Comparison of ENCODE assay signal across 16 mouse cellular contexts in genomic region chr5:5055494-5055893, GRCm38 (mm10).
"Had no signal": no experiment of that assay in that cellular context is flagged by ENCODE, and none has a peak within 500 bp of the region (broad histone marks: within the 10 kb centered on the region; RNA-seq: fewer than 3 reads in every experiment).

No protein-coding gene starts in this region.

- H3K4me2 ChIP-seq: limb, embryonic 15.5 days; liver, embryonic 12.5 days; lung, embryonic 15.5 days; midbrain, embryonic 12.5 days; neural tube, embryonic 15.5 days; stomach, embryonic 15.5 days had no signal

- H3K4me1 ChIP-seq: limb, embryonic 15.5 days; liver, embryonic 12.5 days; lung, embryonic 15.5 days; stomach, embryonic 15.5 days had no signal

- H3K27ac ChIP-seq: kidney, postnatal 0 days; limb, embryonic 15.5 days; liver, embryonic 12.5 days; lung, embryonic 15.5 days; macrophage; neural tube, embryonic 15.5 days; stomach, embryonic 15.5 days had no signal

- ATAC-seq: liver, embryonic 12.5 days had no signal

- H3K9ac ChIP-seq: limb, embryonic 15.5 days; liver, embryonic 12.5 days; lung, embryonic 15.5 days; midbrain, embryonic 12.5 days; neural tube, embryonic 15.5 days; stomach, embryonic 15.5 days had no signal

- H3K9me3 ChIP-seq: limb, embryonic 15.5 days; liver, embryonic 12.5 days; lung, embryonic 15.5 days; megakaryocyte, embryonic 14.5 days; midbrain, embryonic 12.5 days; neural tube, embryonic 15.5 days; stomach, embryonic 15.5 days had no signal

- DNase-seq: kidney, adult 9 months; kidney, postnatal 36 days; layer of hippocampus, adult 9-11 months; layer of hippocampus, postnatal 36 days; lung, postnatal 14 days; right cerebral cortex, postnatal 14 days; thymus, postnatal 4 days had no signal

- H3K4me3 ChIP-seq: limb, embryonic 15.5 days; liver, embryonic 12.5 days; lung, embryonic 15.5 days; megakaryocyte, embryonic 14.5 days; midbrain, embryonic 12.5 days; neural tube, embryonic 15.5 days; stomach, embryonic 15.5 days had no signal

- H3K36me3 ChIP-seq: limb, embryonic 15.5 days; liver, embryonic 12.5 days; lung, embryonic 15.5 days; midbrain, embryonic 12.5 days; neural tube, embryonic 15.5 days; stomach, embryonic 15.5 days had no signal

- H3K27me3 ChIP-seq: limb, embryonic 15.5 days; liver, embryonic 12.5 days; lung, embryonic 15.5 days; megakaryocyte, embryonic 14.5 days; midbrain, embryonic 12.5 days; neural tube, embryonic 15.5 days; stomach, embryonic 15.5 days had no signal
